Mouse (Mus musculus) cerebellum, adult 9-10 months (tissue): Measurements from ENCODE around the gene Setd5.

ENCODE experiments used
- DNase-seq: peaks from one replicate; pipeline ENCODE4 v3.0.0; 2022

The Setd5 gene

DNA sequence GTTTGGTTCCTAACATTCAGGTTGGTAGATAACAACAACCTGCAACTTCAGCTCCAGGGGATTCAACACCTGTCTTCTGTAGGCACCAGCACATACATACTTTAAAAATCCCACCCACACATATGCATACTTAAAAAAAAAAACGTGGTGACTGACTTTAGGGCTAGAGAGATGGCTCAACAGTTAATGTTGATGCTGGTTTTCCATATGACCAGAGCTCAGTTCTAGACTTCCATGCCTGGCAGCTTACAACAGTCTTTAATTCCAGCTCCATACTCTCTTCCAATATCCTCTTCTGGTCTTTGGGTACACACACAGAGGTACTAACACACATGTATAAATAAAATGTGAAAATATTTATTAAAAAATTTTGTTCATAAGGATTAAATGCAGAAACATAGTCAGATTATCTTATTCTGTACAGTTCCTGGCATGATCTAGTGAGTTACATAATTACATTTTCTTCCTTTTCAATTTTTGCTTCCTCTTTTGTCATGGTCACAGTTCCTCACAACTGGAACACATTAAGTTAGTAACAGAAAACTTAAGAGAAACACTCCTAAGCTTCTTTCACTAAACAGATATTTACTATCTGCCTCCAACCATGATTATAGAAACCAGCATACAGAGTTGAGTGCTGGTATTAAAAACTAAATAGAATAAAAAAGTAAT lies 16.1 kb upstream of the Setd5 start:
- DNase-seq: no peak

DNA sequence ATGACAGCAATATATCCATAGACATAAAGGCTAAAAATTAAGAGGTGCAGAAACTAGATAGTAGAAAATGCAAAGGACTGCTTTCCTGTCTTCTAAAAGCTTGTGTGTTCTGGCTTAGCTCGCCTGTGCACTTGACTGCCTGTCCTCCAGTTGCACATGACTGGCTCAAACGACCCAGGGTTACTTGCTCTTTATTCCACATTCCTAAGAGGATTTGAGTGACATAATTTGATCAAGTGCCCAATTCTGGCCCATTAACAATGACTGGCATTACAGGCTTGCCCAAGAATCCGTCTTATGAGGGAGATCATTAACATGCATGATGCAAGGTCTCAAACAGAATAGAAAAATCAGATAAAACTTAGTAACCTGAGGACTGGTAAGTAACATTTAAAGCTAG lies 14.9 kb upstream of the Setd5 start:
- DNase-seq: no peak

DNA sequence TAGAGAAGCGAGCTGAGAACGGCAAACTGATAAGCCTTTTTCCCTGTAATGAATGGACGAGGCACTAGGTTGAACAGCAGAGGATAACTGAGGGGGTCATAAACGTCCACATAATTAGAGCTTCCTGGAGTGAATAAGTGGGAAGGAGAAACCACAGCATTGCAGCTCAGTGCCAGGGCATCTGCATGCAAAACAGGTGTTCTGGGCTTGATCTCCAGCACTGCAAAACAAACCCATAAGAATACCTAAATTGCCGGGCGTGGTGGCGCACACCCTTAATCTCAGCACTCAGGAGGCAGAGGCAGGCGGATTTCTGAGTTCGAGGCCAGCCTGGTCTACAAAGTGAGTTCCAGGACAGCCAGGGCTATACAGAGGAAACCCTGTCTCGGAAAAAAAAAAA lies 13.8 kb upstream of the Setd5 start:
- DNase-seq: no peak

DNA sequence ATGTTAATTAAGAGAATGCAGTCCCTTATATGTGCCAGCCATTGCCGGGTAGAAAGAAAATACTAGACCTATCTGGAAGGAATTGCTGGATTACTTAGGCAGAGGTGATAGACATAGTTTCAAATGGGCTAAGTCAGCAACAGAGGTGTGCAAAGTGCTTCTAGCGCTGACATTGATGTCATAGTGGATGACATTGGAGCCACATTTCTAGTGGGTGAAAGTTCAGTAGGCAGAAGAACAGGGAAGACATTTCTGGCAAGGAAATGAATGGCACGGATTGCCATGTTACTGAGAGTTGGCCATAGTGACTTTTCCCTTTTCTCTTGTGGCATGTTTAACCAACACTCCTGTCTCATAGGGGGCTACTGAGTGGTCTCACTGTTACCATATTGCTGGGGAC lies 12.0 kb upstream of the Setd5 start:
- DNase-seq: no peak

DNA sequence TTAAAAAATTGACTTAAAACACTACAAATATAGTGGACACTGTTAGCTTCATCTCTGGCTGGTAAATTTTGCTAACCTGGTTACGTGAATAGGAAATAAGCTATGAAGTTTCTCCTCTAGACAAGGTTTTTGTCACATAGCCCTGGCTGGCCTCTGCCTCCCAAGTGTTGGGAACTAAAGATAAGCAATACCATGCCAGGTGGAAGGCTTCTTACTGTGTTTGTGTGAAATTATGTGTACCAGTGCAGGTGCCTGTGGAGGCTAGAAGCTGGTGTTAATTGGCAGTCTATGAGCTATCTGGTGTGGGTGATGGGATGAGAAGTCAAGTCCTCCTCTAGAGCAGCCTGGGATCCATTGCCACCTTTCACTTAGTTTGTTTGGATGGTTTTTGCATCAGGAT lies 8.0 kb upstream of the Setd5 start:
- DNase-seq: no peak

DNA sequence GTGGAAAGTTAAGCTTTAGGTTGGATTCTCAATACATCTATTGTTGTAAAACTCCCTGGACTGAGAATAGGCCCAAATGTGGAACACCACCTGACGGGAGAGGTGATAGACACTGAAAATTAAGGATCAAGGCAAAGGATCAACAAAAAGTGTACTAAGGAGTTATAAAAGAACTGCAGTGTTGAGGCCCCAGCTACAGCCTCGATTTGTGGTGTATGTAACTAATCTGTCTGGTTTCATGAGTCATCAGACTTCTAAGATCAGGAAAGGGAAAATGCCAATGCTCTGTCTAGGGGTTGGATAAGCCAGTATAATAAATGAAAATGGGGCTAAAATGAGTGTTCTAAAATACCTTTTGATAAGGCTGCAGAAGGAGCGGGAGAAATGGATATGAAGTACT lies 1.9 kb upstream of the Setd5 start:
- DNase-seq: peak; percentile 43

DNA sequence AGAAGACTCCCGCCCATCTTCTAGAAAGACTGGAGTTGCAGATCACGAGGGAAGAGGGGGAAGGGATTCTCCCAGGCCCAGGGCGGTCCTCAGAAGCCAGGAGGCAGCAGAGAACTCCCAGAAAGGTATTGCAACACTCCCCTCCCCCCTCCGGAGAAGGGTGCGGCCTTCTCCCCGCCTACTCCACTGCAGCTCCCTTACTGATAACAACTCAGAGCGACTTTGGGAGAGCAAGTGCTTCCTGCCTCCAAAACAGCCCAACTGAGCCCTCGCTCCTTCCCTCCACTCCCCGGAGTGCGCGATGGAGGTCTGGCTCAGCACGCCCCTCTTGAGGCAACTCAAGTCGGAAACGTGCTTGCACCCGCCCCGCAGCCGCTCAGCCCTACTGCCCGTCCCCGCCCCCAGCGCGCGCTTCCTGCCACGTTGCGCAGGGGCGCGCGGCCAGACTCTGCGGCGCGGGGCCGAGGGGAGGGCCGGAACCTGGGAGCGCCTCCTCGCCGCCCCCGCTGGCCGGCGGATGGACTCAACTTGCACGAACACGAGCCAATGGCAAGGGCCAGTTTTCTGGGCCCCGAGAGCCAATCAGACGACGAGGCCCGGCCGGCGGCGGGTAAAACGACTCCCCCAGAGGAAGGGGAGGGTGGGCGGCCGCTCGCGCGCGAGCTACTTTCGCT lies 1.0 kb upstream of the Setd5 start:
- peak; percentile 94 for DNase-seq

DNA sequence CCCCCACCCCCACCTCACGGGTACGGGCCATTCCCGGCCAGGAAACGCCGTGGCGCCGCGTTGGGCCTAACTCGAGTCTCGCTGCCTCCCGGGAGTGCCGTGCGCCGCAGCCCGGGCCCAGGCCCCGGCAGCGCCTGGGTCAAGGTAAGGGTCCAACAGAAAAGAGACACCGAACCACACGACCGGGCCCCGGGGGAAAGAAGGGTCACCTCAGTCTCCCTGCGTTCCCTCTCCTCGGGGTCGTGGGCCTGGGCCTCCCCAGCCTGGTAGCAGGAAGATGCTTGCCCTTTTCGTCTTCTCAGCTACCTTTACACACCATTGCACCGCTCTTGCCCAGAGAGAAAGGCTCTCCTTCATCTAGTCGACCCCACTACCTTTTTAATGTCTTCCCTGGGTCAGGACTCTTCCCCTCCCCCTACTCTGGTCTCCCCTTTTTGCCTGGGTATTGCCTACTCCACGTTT lies 435 bp downstream of the Setd5 start:
- no peak for DNase-seq

DNA sequence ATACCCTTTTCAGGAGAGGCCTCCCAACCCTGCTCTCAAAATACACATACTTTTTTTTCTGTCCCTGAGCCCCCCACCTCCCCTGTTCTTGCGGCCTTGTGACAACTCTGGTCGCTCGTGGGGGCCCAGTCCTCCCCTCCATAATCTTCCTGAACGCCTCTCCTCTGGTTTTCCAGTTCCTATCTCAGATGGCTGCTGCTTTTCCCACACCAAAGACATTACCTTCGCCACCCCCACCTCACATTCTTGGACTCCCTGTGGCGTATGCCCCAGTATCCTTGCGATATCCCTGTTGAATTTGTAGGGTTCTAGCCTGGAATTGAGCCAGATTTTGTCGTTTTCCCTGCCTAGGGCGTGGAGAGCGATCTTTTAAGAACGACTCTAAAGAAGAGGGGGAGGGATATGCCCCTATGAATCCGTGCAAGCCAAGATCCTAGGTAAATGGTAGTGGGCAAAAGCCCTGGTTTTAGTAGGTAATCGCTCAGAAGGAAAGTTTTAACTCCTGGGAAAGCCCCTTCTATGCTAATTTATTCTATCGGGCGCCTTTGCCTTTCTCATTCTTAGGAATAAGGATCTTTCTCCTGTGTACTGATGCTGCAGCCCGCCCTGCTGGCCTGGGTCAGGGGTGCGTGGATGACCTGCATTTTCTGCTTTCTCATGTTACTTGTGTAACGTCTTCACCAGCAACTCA lies 1.0 kb downstream of the Setd5 start:
- DNase-seq: peak; percentile 78

DNA sequence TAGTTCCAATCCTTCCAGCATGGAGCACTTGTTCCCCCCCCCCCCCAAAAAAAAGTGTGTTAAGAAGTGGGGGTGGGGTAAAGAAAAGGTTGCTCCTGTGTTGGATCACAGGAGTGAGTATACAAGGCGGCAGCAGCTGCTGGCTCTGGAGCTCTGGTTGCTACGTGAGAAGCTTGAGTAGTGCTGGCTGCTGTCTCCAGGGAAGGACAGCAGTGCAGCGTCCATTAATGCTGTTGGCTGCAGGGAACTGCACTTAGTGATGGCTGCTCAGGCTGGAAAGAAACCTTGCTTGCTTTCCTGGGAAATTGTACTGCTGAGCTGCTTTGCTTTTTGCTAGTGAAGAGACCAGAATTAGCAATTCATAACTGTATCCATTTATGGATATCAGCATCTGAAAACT lies 2.3 kb downstream of the Setd5 start:
- no peak for DNase-seq

- no peak for DNase-seq
These were observed 5.1 kb downstream of the Setd5 start for GRCm38 (mm10) chr6:113082229-113082628.

DNA sequence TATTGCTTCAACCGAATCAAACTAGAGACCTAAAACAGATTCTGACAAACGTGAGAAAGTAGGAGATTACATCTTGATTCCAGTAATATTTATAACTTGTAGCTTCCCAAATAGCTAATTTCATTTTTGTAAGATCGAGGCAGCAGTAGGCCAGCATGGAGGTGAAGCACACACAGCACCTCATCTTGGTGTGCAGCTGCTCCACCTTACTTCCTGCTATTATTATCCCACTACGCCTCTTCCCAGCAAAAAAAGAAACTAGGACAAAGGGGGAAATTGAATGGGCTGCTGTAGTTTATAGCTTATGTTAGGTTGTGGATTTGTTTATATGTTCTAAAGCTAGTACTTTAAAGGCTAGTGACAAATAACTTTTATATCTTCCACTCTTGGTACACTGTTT lies 7.4 kb downstream of the Setd5 start:
- no peak for DNase-seq

DNA sequence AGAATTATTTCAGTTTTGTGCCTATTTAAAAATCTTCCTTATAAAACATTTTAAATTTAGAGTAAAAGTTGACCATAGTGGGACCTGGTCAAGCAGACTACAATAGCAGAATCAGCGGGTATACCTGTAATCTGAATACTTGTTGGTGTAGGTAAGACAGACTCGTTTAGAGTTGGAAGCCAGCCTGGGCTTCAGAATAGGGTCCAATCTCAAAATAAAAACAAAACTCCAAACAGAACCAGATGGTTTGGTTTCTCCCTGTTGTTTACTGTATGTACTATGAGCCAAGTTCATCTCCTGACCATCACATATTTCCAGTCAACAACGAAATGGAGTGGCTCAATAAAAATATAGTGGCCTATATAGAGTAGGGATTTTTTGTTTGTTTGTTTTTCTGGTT lies 16.0 kb downstream of the Setd5 start:
- DNase-seq: peak; percentile 77

DNA sequence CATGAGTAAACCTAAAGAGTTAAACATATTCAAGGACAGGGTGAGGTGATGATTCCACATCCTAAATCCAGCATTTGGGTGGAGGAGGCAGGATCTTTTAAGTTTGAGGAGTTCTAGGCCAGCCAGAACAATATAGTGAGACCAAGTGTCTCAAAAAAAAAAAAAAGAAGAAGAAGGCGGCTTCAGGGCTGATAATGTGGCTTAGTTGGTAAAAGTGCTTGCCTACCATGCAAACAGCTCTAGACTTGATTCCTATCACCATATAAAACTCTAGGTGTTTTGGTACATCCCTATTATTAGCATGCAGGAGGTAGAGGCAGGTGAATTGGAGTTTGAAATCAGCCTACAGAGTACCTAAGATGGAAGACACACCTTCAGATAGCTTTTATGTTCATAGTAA lies 18.4 kb downstream of the Setd5 start:
- no peak for DNase-seq

- DNase-seq: peak; percentile 7
These were observed 20.5 kb downstream of the Setd5 start for GRCm38 (mm10) chr6:113097662-113098061.

DNA sequence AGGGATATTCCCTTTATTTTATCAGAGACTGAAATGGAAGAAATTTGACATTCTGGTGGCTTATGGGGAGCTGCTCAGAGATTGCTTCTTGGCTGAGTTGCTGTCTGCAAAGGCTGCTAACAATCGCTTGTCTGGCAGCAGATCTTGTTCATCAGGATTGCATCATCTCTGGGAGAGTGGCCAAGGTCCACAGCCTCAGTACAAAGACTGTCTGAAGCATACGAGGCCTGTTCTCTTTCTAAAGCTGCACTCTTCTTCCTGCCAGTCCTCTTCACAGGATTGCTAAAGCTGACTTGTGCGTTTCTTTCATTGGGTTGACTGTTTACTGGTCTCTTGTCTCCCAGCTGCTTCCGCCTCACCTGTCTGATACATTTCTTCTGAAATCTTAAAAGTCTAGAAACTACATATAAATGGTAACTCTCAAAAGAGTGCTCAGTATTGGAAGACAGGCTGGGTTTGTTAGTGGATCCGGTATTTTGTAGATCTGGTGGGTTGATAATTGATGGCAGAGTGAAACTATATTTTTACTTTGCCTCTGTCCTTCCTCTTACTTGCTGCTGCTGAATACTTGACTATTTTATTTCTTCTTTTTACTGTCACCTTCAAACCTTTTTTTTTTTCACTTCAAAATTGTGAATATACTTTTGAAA lies 22.6 kb downstream of the Setd5 start:
- peak; percentile 96 for DNase-seq

DNA sequence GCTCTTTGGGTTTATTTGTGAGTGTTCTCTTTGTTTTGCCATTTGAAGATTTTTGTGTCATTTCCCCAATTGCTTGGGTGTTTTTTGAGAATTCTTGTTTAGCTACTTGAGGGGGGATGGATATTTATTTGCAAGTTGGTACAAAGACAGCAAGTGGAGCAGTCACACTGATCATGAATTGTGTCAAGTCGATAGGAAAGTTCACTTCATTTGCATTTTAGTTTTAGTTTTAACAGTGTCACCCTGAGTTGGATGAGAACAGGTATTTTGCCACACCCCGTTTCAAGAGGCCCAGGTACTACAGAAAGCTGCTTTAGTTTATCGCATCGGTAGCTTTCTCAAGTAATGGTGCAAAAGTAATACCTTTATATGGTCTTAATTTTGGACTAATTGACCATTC lies 25.4 kb downstream of the Setd5 start:
- DNase-seq: no peak

- peak; percentile 68 for DNase-seq
These were observed 26.6 kb downstream of the Setd5 start for GRCm38 (mm10) chr6:113103765-113104164.

- DNase-seq: no peak
These were observed 32.2 kb downstream of the Setd5 start for GRCm38 (mm10) chr6:113109378-113109777.

DNA sequence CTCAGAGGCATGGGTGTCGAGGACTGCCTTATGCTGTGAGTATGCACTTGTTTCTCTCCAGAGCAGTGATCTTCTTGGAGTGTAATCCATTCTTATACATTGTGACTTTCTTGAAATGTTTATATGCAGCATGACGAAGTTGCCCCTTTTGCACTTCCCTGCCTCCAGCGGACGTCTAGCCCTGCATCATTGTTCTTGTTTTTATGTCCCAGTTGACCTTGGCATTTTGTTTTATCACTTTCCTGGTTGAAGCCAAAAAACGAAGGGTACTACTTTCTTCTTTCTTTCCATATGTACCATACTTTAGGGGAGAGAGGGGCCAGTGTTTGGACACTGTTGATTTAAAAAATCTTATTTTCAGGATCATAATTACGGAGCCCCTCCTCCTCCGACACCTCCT lies 32.8 kb downstream of the Setd5 start:
- DNase-seq: no peak

- DNase-seq: no peak
These were observed 43.6 kb downstream of the Setd5 start for GRCm38 (mm10) chr6:113120806-113121205.

GRCm38 (mm10) chr6:113133360-113133759 lies 56.2 kb downstream of the Setd5 start:
- DNase-seq: no peak

- no peak for DNase-seq
These were observed 64.4 kb downstream of the Setd5 start for GRCm38 (mm10) chr6:113141389-113142094.
